Mouse (Mus musculus) limb, embryonic 11.5 days (tissue): ENCODE results near the gene Hnrnpa1. TPM values are rescaled to one million over a fixed set of nuclear protein-coding genes. Genes with fewer than 3 reads are reported as not detected.
"Not testable (repeated sequence)": the region's sequence is repeated elsewhere in the genome, so short reads cannot be mapped to it uniquely, and the experiment has no call there.

Source experiments
- ATAC-seq: fragments of 200-750 bp; cut with Nextera tagmentation; 2 replicates; pipeline ENCODE4 v1.8.0; 2017; ENCODE audit warnings: low read depth; ENCODE audit not compliant: insufficient number of reproducible peaks, low FRiP score, low TSS enrichment
- DNase-seq: peaks from one replicate; pipeline ENCODE4 v3.0.0-alpha.2; 2015; ENCODE audit warnings: low spot score
- H3K27ac ChIP-seq: fragments of 300-500 bp; sonication (generic); replicated peaks from 2 replicates; pipeline ENCODE4 v1.5.1; 2014; ENCODE audit warnings: low read depth, mild to moderate bottlenecking, low read length
- H3K27me3 ChIP-seq: fragments of 300-500 bp; sonication (generic); 2 replicates; pipeline ENCODE4 v1.6.1; 2014; ENCODE audit warnings: mild to moderate bottlenecking, low read length, mixed read lengths; ENCODE audit not compliant: control insufficient read depth, insufficient read depth
- H3K36me3 ChIP-seq: fragments of 300-500 bp; sonication (generic); 2 replicates; pipeline ENCODE4 v1.6.1; 2014; ENCODE audit warnings: mild to moderate bottlenecking, low read length, moderate library complexity, mixed read lengths; ENCODE audit not compliant: control insufficient read depth, insufficient read depth
- H3K4me1 ChIP-seq: fragments of 300-500 bp; sonication (generic); 2 replicates; pipeline ENCODE4 v1.6.1; 2014; ENCODE audit warnings: low read length, mixed read lengths; ENCODE audit not compliant: control insufficient read depth, insufficient read depth
- H3K4me2 ChIP-seq: fragments of 300-500 bp; sonication (generic); 2 replicates; pipeline ENCODE4 v1.6.1; 2014; ENCODE audit warnings: low read depth, mild to moderate bottlenecking, moderate library complexity; ENCODE audit not compliant: severe bottlenecking
- H3K4me3 ChIP-seq: fragments of 300-500 bp; sonication (generic); 2 replicates; pipeline ENCODE4 v1.5.1; 2014; ENCODE audit warnings: low read depth, low read length
- H3K9ac ChIP-seq: fragments of 300-500 bp; sonication (generic); 2 replicates; pipeline ENCODE4 v1.6.1; 2014; ENCODE audit warnings: mild to moderate bottlenecking, low read length
- H3K9me3 ChIP-seq: fragments of 300-500 bp; sonication (generic); 2 replicates; pipeline ENCODE4 v1.6.1; 2016; ENCODE audit warnings: low read length; ENCODE audit not compliant: control insufficient read depth
- WGBS: fragments of 180-500 bp; shearing (Covaris S2); extraction: QIAGEN DNeasy Blood & Tissue Kit; methylation state at CpG from one replicate; pipeline ENCODE4 v1.1.7; 2014; 5-methylcytosine and 5-hydroxymethylcytosine counted together
- polyA plus RNA-seq: library from polyadenylated mRNA; unstranded; fragments of >200 nt; fragmentation: Nextera tagmentation; extraction: Ambion mirVana; gene quantifications from 2 replicates; pipeline ENCODE4 v1.2.1, GENCODE M21; 2014

The Hnrnpa1 gene
- polyA plus RNA-seq, 1 experiment from 2014 or later = 1,585 TPM

DNA sequence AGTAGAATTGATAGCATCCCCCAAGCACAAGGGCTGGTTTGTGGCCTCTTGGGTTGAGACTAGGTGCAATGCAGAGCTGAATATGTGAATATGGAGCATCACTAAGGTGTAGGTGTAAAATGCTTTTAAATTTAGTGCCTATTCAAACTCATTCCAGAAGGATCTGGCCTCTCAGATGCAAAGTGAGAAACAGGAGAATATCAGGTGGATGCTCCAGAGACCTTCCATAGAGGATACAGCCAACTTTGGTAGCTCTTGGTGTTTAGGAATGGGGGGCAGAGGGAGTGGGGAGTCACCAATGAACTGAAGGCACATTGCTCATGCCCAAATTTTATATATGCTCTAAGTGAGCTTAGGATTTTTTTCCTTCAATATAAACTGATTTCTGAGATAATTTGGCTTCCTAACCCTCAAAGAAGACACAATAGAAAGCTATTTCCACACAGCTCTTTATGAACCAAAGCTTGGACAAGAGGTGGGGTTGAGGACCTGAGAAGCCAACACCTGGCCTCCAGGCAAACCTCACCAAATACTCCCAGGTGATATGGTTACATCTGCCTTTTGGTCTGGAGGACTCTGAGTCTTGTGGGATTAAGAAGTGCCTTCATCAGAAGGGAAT lies 7.7 kb downstream of the Hnrnpa1 start:
- Histone ChIP-seq H3K9me3 (no peaks in the 10 kb centered on the region), H3K36me3 (peaks cover 38% of the 10 kb centered on the region)
- ATAC-seq = no peak

DNA sequence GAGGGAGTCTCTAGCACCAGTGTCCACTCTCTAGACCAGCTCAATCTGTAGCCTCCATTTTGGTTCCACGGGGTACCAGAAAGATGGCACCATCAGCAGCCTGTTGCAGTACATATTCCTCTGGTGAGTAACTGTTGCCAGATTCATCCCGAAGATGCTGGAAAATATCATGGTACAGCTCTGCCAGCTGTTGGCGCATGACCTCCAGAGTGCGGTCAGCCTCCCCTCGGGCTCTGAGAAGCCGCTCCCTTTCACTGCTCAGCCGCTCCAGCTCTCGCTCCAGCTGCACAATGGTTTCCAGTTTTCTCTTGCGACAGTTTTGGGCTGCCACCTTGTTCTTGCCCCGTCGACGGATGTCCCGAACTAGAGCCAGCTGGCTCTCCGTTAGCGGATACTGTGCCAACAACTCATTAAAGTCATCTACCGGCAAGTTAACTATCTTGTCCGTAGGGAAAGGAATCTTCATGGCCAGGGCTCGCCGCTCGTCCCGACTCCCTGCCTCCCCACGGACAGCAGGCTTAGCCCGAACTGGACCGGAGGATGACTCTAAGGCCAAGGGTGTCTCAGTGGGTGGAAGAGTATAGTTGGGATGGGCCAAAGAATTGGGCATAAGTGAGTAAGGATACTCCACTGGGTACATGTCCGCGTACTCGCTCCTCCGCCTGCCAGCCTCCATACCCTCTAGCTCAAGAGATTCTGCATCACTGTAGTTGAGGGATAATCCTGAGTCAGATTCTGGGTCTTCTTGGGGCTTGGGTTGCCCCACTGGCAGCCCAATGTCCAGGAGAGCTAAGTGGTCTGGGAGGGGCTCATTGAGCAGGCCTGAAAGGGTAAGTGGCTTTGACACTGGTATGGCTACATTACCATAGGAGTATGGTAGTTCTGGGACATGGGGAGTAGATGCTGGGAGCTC lies 8.4 kb downstream of the Hnrnpa1 start:
- Histone ChIP-seq H3K4me3 (no peak overlapping the region), H3K4me2 (no peak overlapping the region), H3K4me1 (no peaks in the 10 kb centered on the region), H3K9ac (peak overlapping the region; percentile 14; the same call in 1 of the 2 replicates), H3K36me3 (peaks cover 33% of the 10 kb centered on the region), H3K9me3 (no peaks in the 10 kb centered on the region), H3K27me3 (no peaks in the 10 kb centered on the region), H3K27ac (no peak overlapping the region)
- ATAC-seq (peak; percentile 24; the same call in 1 of the 2 replicates), DNase-seq (peak; percentile 44)
- 86% methylated on average over 28 of the region's 28 CpGs for WGBS

More for the DNA sequence above, 7.7 kb downstream of the Hnrnpa1 start:
- H3K9ac ChIP-seq = no peak overlapping the region
- peaks cover 3% of the 10 kb centered on the region for H3K4me1 ChIP-seq
- H3K4me3 ChIP-seq = no peak overlapping the region
- no peak overlapping the region for H3K27ac ChIP-seq
- DNase-seq = no peak
- H3K4me2 ChIP-seq = no peak overlapping the region
- no peaks in the 10 kb centered on the region for H3K27me3 ChIP-seq

DNA sequence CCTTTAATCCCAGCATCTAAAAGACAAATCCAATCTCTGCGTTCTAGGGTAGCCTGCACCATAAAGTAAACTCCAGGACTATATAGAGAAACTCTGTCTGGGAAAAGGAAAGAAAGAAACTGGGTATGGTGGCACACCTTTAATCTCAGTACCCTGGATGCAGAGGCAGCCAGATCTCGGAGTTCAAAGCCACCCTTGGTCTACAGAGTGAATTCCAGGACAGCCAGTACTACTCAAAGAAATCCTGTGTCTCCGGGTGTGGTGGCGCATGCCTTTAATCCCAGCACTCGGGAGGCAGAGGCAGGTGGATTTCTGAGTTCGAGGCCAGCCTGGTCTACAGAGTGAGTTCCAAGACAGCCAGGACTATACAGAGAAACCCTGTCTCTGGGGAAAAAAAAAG lies 9.3 kb downstream of the Hnrnpa1 start:
- H3K9me3 ChIP-seq, ATAC-seq, H3K4me2 ChIP-seq, H3K4me3 ChIP-seq, H3K4me1 ChIP-seq, H3K27ac ChIP-seq, DNase-seq, H3K9ac ChIP-seq, H3K27me3 ChIP-seq: not testable (repeated sequence)
- 86% methylated on average over 6 of the region's 6 CpGs for WGBS
- peaks cover 33% of the 10 kb centered on the region for H3K36me3 ChIP-seq

DNA sequence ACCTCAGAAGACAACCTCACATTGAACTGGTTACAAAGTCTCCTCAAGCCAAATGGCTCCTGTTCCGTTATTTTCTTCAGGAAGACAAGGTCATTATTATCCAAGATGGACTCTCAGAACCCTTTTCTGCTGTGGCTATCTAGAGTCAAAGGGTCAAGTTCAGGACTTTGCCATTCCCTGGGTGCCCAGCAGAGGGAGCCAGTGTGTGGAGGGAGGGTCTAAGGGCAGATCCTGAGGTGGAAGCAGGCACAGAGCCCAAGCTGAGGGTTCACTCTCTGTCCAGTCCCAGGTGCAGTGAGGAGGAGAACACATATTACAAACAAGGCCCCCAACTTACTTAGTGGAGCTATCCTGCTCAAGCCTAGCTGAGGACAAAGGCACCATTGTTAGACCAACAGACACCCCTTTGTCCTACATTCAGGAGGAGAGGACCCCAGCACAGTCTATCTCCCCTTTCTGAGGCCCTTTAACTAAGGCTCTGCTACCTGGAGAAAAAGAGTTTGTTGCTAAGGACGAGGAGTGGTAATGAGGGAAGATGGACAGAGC lies 10.0 kb downstream of the Hnrnpa1 start:
- Histone ChIP-seq H3K27me3 (no peaks in the 10 kb centered on the region), H3K27ac (peak overlapping the region; percentile 2; the same call in 1 of the 2 replicates), H3K4me2 (no peak overlapping the region), H3K9me3 (no peaks in the 10 kb centered on the region), H3K36me3 (peaks cover 31% of the 10 kb centered on the region), H3K9ac (no peak overlapping the region), H3K4me1 (peaks cover 6% of the 10 kb centered on the region), H3K4me3 (no peak overlapping the region)
- WGBS = 33% methylated on average over 2 of the region's 2 CpGs
- DNase-seq (peak; percentile 83), ATAC-seq (no peak)

DNA sequence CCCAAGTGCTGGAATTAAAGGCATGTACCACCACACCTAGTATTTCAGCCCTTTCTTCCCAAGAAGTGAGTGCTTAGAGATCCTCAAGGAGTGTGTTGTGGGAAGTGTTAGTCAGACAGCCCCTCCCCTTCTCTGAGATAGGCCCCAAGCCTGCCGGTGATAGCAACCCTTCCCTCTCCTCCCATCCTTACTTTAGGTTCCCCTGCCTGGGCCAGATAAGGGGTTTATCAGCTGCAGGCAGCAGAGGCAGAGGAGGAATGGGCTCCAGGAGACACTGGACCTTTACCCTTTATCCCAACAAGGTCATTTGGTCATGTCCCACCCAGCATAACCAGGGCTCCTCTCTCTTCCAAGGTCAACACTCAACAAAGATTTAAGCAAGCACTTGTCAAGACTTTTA lies 11.4 kb downstream of the Hnrnpa1 start:
- DNase-seq (no peak), ATAC-seq (no peak)
- peaks cover 20% of the 10 kb centered on the region for H3K36me3 ChIP-seq
- 59% methylated on average over 1 of the region's 1 CpGs for WGBS
- no peaks in the 10 kb centered on the region for H3K9me3 ChIP-seq
- no peak overlapping the region for H3K4me2 ChIP-seq
- peaks cover 9% of the 10 kb centered on the region for H3K4me1 ChIP-seq
- no peak overlapping the region for H3K9ac ChIP-seq
- H3K27ac ChIP-seq = no peak overlapping the region
- no peaks in the 10 kb centered on the region for H3K27me3 ChIP-seq
- H3K4me3 ChIP-seq = no peak overlapping the region

DNA sequence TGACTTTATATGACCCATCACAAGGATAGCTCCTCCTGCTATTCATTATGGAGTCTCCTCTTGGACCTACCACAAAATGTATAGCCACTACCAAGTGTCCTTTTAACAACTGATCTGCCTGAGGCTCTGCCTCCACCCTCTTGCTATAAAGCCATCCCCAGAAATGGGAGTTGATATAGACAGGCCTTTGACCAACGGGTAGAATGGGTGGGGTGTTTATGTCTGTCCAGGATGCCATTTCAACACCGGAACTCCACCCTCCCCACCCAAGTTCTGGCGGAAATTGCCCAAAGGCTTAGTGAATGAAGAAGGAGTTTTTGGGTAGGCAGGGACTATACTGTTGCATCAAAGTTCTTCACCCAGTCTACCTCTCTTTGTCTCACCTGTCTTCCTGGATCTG lies 12.4 kb downstream of the Hnrnpa1 start:
- Histone ChIP-seq H3K27ac (no peak overlapping the region), H3K9me3 (no peaks in the 10 kb centered on the region), H3K27me3 (no peaks in the 10 kb centered on the region), H3K36me3 (peaks cover 11% of the 10 kb centered on the region; the same call in 1 of the 2 replicates), H3K4me1 (peaks cover 9% of the 10 kb centered on the region), H3K4me2 (no peak overlapping the region), H3K9ac (no peak overlapping the region), H3K4me3 (no peak overlapping the region)
- ATAC-seq = no peak
- 86% methylated on average over 3 of the region's 3 CpGs for WGBS
- DNase-seq = no peak

DNA sequence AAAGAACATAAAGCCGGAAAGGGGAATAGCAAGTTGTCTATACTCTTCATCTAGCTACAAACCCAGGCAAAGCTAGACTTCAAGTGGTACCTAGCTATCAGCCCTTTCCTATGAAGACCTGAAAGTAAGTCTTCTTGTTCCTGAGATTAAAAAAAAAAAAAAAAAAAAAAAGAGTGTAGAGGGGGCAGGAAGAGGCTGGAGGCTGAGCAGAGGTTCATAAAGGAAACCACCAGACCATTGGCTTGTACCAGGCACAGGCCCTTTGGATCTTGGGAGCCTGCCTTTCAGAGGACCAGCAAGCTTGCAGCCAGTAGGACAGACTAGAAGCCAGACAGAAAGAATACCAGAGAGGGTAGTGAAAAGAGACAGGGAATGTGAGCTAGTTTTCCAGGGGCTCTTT lies 13.1 kb downstream of the Hnrnpa1 start:
- Histone ChIP-seq H3K9me3 (no peaks in the 10 kb centered on the region), H3K36me3 (peaks cover 8% of the 10 kb centered on the region; the same call in 1 of the 2 replicates), H3K27ac (no peak overlapping the region), H3K4me3 (no peak overlapping the region), H3K27me3 (no peaks in the 10 kb centered on the region), H3K4me1 (peaks cover 11% of the 10 kb centered on the region), H3K4me2 (no peak overlapping the region), H3K9ac (no peak overlapping the region)
- 95% methylated on average over 1 of the region's 1 CpGs for WGBS
- ATAC-seq (no peak), DNase-seq (no peak)

DNA sequence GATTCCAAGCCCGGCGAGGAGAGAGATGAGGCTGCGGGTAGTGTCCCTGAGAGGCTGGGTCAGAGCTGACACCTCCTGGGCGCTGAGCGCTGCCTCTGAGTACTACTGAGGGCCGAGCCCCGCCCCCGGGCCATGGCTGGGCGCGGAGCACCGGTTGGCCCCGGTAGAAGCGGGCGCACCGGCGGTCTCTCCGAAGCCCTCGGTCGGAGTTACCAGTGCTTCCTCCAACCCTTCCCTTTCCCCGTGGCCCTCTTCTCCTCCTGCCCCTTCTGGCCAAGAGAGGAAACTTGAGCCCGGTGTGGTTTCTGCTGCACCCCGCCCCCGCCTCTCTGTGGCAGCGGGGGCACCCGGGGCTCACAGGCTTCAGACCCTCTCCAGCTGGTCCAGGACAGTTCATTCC lies 14.9 kb downstream of the Hnrnpa1 start:
- peaks cover 13% of the 10 kb centered on the region for H3K4me1 ChIP-seq
- WGBS = 1% methylated on average over 25 of the region's 25 CpGs
- no peaks in the 10 kb centered on the region for H3K9me3 ChIP-seq
- DNase-seq (peak; percentile 70), ATAC-seq (peak; percentile 37; the same call in 1 of the 2 replicates)
- H3K27me3 ChIP-seq = no peaks in the 10 kb centered on the region
- peak overlapping the region; percentile 34 for H3K4me3 ChIP-seq
- H3K36me3 ChIP-seq = no peaks in the 10 kb centered on the region
- H3K27ac ChIP-seq = no peak overlapping the region
- H3K9ac ChIP-seq = peak overlapping the region; percentile 69
- peak overlapping the region; percentile 90 for H3K4me2 ChIP-seq
